Mouse (Mus musculus) ES-CJ7 (cell line): Measurements from ENCODE around the gene Lama2.
"Not testable (repeated sequence)": the region's sequence is repeated elsewhere in the genome, so short reads cannot be mapped to it uniquely, and the experiment has no call there.

ENCODE experiments used
- DNase-seq: peaks from one replicate; pipeline ENCODE4 v3.0.0; 2011; ENCODE audit warnings: low read depth, low spot score

The Lama2 gene

GRCm38 (mm10) chr10:27012804-27013365, 606.7 kb downstream of the Lama2 start:
- DNase-seq = peak; percentile 5

- DNase-seq = no peak
Observed at GRCm38 (mm10) chr10:27007364-27007763, 612.2 kb downstream of the Lama2 start.

GRCm38 (mm10) chr10:27005716-27006115, 613.8 kb downstream of the Lama2 start:
- no peak for DNase-seq

GRCm38 (mm10) chr10:27001554-27002178, 617.9 kb downstream of the Lama2 start:
- DNase-seq = no peak

- no peak for DNase-seq
Observed at GRCm38 (mm10) chr10:26996684-26997083, 622.9 kb downstream of the Lama2 start.

GRCm38 (mm10) chr10:26995987-26996386, 623.6 kb downstream of the Lama2 start:
- no peak for DNase-seq

GRCm38 (mm10) chr10:26995182-26995975, 624.2 kb downstream of the Lama2 start:
- peak; percentile 53 for DNase-seq

GRCm38 (mm10) chr10:26993971-26994761, 625.4 kb downstream of the Lama2 start:
- DNase-seq = no peak

- DNase-seq = no peak
Observed at GRCm38 (mm10) chr10:26985451-26985850, 634.1 kb downstream of the Lama2 start.

- DNase-seq = not testable (repeated sequence)
Observed at GRCm38 (mm10) chr10:26984082-26984481, 635.5 kb downstream of the Lama2 start.

GRCm38 (mm10) chr10:26983583-26983982, 636.0 kb downstream of the Lama2 start:
- DNase-seq = no peak

- no peak for DNase-seq
Observed at GRCm38 (mm10) chr10:26982621-26983020, 636.9 kb downstream of the Lama2 start.

- no peak for DNase-seq
Observed at GRCm38 (mm10) chr10:26975372-26975771, 644.2 kb downstream of the Lama2 start.

- no peak for DNase-seq
Observed at GRCm38 (mm10) chr10:26974224-26974623, 645.3 kb downstream of the Lama2 start.

- no peak for DNase-seq
Observed at GRCm38 (mm10) chr10:26973575-26973974, 646.0 kb downstream of the Lama2 start.

- peak; percentile 95 for DNase-seq
Observed at GRCm38 (mm10) chr10:26958513-26958912, 661.0 kb downstream of the Lama2 start.

GRCm38 (mm10) chr10:26950448-26950847, 669.1 kb downstream of the Lama2 start:
- no peak for DNase-seq

GRCm38 (mm10) chr10:26949667-26950066, 669.9 kb downstream of the Lama2 start:
- peak; percentile 51 for DNase-seq

GRCm38 (mm10) chr10:26948331-26948730, 671.2 kb downstream of the Lama2 start:
- DNase-seq = no peak

- DNase-seq = peak; percentile 59
Observed at GRCm38 (mm10) chr10:26939549-26939948, 680.0 kb downstream of the Lama2 start.

- DNase-seq = peak; percentile 57
Observed at GRCm38 (mm10) chr10:26938464-26938863, 681.1 kb downstream of the Lama2 start.

- peak; percentile 75 for DNase-seq
Observed at GRCm38 (mm10) chr10:26936056-26936455, 683.5 kb downstream of the Lama2 start.
